ENCODE assay signal across 16 mouse cellular contexts in the genomic region with DNA sequence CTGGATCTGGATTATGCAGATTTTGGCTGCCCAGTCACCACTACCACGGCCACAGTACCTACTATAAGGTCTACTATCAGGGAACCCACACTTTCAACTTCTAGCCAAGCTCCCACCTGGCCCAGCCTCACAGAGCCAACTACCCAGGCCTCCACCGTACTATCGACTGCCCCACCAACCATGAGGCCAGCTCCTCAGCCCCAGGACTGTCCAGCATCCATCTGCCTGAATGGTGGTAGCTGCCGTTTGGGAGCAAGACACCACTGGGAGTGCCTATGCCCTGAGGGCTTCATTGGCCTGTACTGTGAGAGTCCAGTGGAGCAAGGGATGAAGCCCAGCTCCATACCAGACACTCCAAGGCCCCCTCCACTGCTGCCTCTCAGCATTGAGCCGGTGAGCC. TPM values are rescaled to one million over a fixed set of nuclear protein-coding genes. Genes with fewer than 3 reads are reported as not detected.
DNase-seq lines count a peak whose midpoint lies in the region; ATAC-seq and TF ChIP-seq lines count a peak whose summit lies in the region.
"Had no signal": no experiment of that assay in that cellular context is flagged by ENCODE, and none has a peak within 500 bp of the region (broad histone marks: within the 10 kb centered on the region; RNA-seq: fewer than 3 reads in every experiment).

No protein-coding gene starts in this region.

- ATAC-seq in forebrain, embryonic 13.5 days = no peak
- 0 out of 2 replicates have a peak, but pooled peaks have one; percentile 17 for ATAC-seq in hindbrain, embryonic 16.5 days
- no peak for ATAC-seq in hindbrain, embryonic 12.5 days (ENCODE audit: low FRiP score)
- ATAC-seq: forebrain, embryonic 14.5 days; intestine, embryonic 16.5 days; liver, postnatal 0 days; Patski had no signal

- H3K27me3 ChIP-seq in forebrain, embryonic 10.5 days (ENCODE audit: poor library complexity, severe bottlenecking) = no peaks in the 10 kb centered on the region
- H3K27me3 ChIP-seq in forebrain, embryonic 13.5 days = no peaks in the 10 kb centered on the region
- no peaks in the 10 kb centered on the region for H3K27me3 ChIP-seq in hindbrain, embryonic 16.5 days (replicated peaks; ENCODE audit: control insufficient read depth, insufficient read depth, low read length)
- H3K27me3 ChIP-seq in hindbrain, embryonic 12.5 days = no peaks in the 10 kb centered on the region
- no peaks in the 10 kb centered on the region for H3K27me3 ChIP-seq in E14TG2a.4 (ENCODE audit: insufficient read depth, low read length)
- no peaks in the 10 kb centered on the region for H3K27me3 ChIP-seq in limb, embryonic 10.5 days (ENCODE audit: low read depth, poor library complexity, severe bottlenecking)
- H3K27me3 ChIP-seq: Patski had no signal

- no peak overlapping the region for H3K9ac ChIP-seq in forebrain, embryonic 13.5 days
- H3K9ac ChIP-seq in hindbrain, embryonic 16.5 days (ENCODE audit: low read depth, low read length) = no peak overlapping the region
- H3K9ac ChIP-seq in hindbrain, embryonic 12.5 days = no peak overlapping the region
- H3K9ac ChIP-seq: liver, postnatal 0 days had no signal

- H3K9me3 ChIP-seq in forebrain, embryonic 10.5 days = no peaks in the 10 kb centered on the region
- H3K9me3 ChIP-seq in forebrain, embryonic 13.5 days (replicated peaks) = no peaks in the 10 kb centered on the region
- no peaks in the 10 kb centered on the region for H3K9me3 ChIP-seq in hindbrain, embryonic 16.5 days (ENCODE audit: control insufficient read depth, low read length)
- no peaks in the 10 kb centered on the region for H3K9me3 ChIP-seq in hindbrain, embryonic 12.5 days (replicated peaks)
- no peaks in the 10 kb centered on the region for H3K9me3 ChIP-seq in E14TG2a.4 (ENCODE audit: low read length)
- no peaks in the 10 kb centered on the region for H3K9me3 ChIP-seq in limb, embryonic 10.5 days (replicated peaks)

- peaks cover 69% of the 10 kb centered on the region for H3K36me3 ChIP-seq in forebrain, embryonic 10.5 days (replicated peaks)
- H3K36me3 ChIP-seq in forebrain, embryonic 13.5 days (ENCODE audit: poor library complexity, severe bottlenecking) = peaks cover 39% of the 10 kb centered on the region; the same call in 1 of the 2 replicates
- H3K36me3 ChIP-seq in hindbrain, embryonic 16.5 days (ENCODE audit: control insufficient read depth, insufficient read depth, low read length) = 0 out of 2 replicates have a peak, but pooled peaks cover 2% of the 10 kb centered on the region
- H3K36me3 ChIP-seq in hindbrain, embryonic 12.5 days = peaks cover 53% of the 10 kb centered on the region
- peaks cover 85% of the 10 kb centered on the region for H3K36me3 ChIP-seq in E14TG2a.4 (ENCODE audit: insufficient read depth, low read length)
- H3K36me3 ChIP-seq in limb, embryonic 10.5 days = peaks cover 98% of the 10 kb centered on the region

- no peak overlapping the region for H3K4me3 ChIP-seq in forebrain, embryonic 10.5 days
- no peak overlapping the region for H3K4me3 ChIP-seq in forebrain, embryonic 13.5 days
- H3K4me3 ChIP-seq in hindbrain, embryonic 16.5 days (ENCODE audit: low read length) = no peak overlapping the region
- no peak overlapping the region for H3K4me3 ChIP-seq in hindbrain, embryonic 12.5 days
- H3K4me3 ChIP-seq in E14TG2a.4 (replicated peaks; ENCODE audit: low read length) = peak overlapping the region; percentile 65
- no peak overlapping the region for H3K4me3 ChIP-seq in limb, embryonic 10.5 days

- no peak for DNase-seq in forebrain, embryonic 10.5 days (ENCODE audit: extremely low spot score, low spot score)
- no peak for DNase-seq in limb, embryonic 10.5 days (ENCODE audit: low spot score)
- no peak for DNase-seq in spleen, postnatal 10 days (ENCODE audit: low spot score in 2 of 2)
- no peak for DNase-seq in thymus, postnatal 0 days (ENCODE audit: low spot score)
- DNase-seq: adrenal gland, adult 8-10 months; gastrocnemius, postnatal 36 days; liver, postnatal 0 days; lung, postnatal 14 days; thymus, postnatal 4 days had no signal

- H3K4me1 ChIP-seq in forebrain, embryonic 10.5 days = peaks cover 77% of the 10 kb centered on the region
- H3K4me1 ChIP-seq in forebrain, embryonic 13.5 days = peaks cover 14% of the 10 kb centered on the region
- peaks cover 7% of the 10 kb centered on the region for H3K4me1 ChIP-seq in hindbrain, embryonic 16.5 days (ENCODE audit: control insufficient read depth, insufficient read depth, low read depth, low read length)
- peaks cover 43% of the 10 kb centered on the region for H3K4me1 ChIP-seq in hindbrain, embryonic 12.5 days
- H3K4me1 ChIP-seq in E14TG2a.4 (replicated peaks; ENCODE audit: low read depth, low read length) = peaks cover 56% of the 10 kb centered on the region
- H3K4me1 ChIP-seq in limb, embryonic 10.5 days = peaks cover 100% of the 10 kb centered on the region

- WGBS in forebrain, embryonic 10.5 days = 89% methylated on average over 5 of the region's 5 CpGs
- 88% methylated on average over 5 of the region's 5 CpGs for WGBS in forebrain, embryonic 13.5 days
- 84% methylated on average over 5 of the region's 5 CpGs for WGBS in hindbrain, embryonic 16.5 days
- 84% methylated on average over 5 of the region's 5 CpGs for WGBS in hindbrain, embryonic 12.5 days
- 85% methylated on average over 5 of the region's 5 CpGs for WGBS in limb, embryonic 10.5 days

- H3K27ac ChIP-seq in forebrain, embryonic 10.5 days = peak overlapping the region; percentile 37; the same call in 1 of the 2 replicates
- H3K27ac ChIP-seq in forebrain, embryonic 13.5 days = no peak overlapping the region
- H3K27ac ChIP-seq in hindbrain, embryonic 16.5 days (ENCODE audit: low read depth, low read length) = no peak overlapping the region
- H3K27ac ChIP-seq in hindbrain, embryonic 12.5 days = no peak overlapping the region
- peak overlapping the region; percentile 95 for H3K27ac ChIP-seq in limb, embryonic 10.5 days

- no peak overlapping the region for H3K4me2 ChIP-seq in forebrain, embryonic 13.5 days
- H3K4me2 ChIP-seq in hindbrain, embryonic 16.5 days (ENCODE audit: low read length) = no peak overlapping the region
- no peak overlapping the region for H3K4me2 ChIP-seq in hindbrain, embryonic 12.5 days (replicated peaks)

- no peak for TF ChIP-seq CTCF in E14TG2a.4 (conservative IDR thresholded peaks at IDR 0.05; ENCODE audit: low read length)

RNA-seq across cellular contexts. Expression of a gene that starts 9.4 kb away (rescaled TPM):
- 63.7 and 66.3 TPM in 2 replicates for polyA plus RNA-seq in forebrain, embryonic 10.5 days (2016; fragmentation: Nextera tagmentation; extraction: Ambion mirVana)
- 48.0 and 53.2 TPM in 2 replicates for polyA plus RNA-seq in forebrain, embryonic 13.5 days (2015; fragmentation: Nextera tagmentation; extraction: Ambion mirVana)
- 70.6 and 71.9 TPM in 2 replicates for polyA plus RNA-seq in hindbrain, embryonic 16.5 days (2015; fragmentation: Nextera tagmentation; extraction: Ambion mirVana)
- polyA plus RNA-seq in hindbrain, embryonic 12.5 days (2016; fragmentation: Nextera tagmentation; extraction: Ambion mirVana) = 56.2 and 56.9 TPM in 2 replicates
- 64.1 and 70.2 TPM in 2 replicates for polyA plus RNA-seq in limb, embryonic 10.5 days (2016; fragmentation: Nextera tagmentation; extraction: Ambion mirVana)
- polyA plus RNA-seq in thymus, postnatal 0 days (2015; fragmentation: Nextera tagmentation; extraction: Ambion mirVana) = 47.3 and 48.7 TPM in 2 replicates

RNA-seq across cellular contexts. Expression of a gene that starts 9.5 kb away (rescaled TPM):
- 9.2 and 9.3 TPM in 2 replicates for polyA plus RNA-seq in forebrain, embryonic 10.5 days (2016; fragmentation: Nextera tagmentation; extraction: Ambion mirVana)
- polyA plus RNA-seq in forebrain, embryonic 13.5 days (2015; fragmentation: Nextera tagmentation; extraction: Ambion mirVana) = 2.3 and 2.7 TPM in 2 replicates
- polyA plus RNA-seq in hindbrain, embryonic 16.5 days (2015; fragmentation: Nextera tagmentation; extraction: Ambion mirVana) = 6.0 and 7.0 TPM in 2 replicates
- polyA plus RNA-seq in hindbrain, embryonic 12.5 days (2016; fragmentation: Nextera tagmentation; extraction: Ambion mirVana) = 16.3 and 18.0 TPM in 2 replicates
- 22.5 and 28.3 TPM in 2 replicates for polyA plus RNA-seq in limb, embryonic 10.5 days (2016; fragmentation: Nextera tagmentation; extraction: Ambion mirVana)
- 2.0 and 2.4 TPM in 2 replicates for polyA plus RNA-seq in thymus, postnatal 0 days (2015; fragmentation: Nextera tagmentation; extraction: Ambion mirVana)

RNA-seq across cellular contexts. Expression of a gene that starts 24.4 kb away (rescaled TPM):
- 93.5 and 94.7 TPM in 2 replicates for polyA plus RNA-seq in forebrain, embryonic 10.5 days (2016; fragmentation: Nextera tagmentation; extraction: Ambion mirVana)
- polyA plus RNA-seq in forebrain, embryonic 13.5 days (2015; fragmentation: Nextera tagmentation; extraction: Ambion mirVana) = 142 and 149 TPM in 2 replicates
- 139 and 150 TPM in 2 replicates for polyA plus RNA-seq in hindbrain, embryonic 16.5 days (2015; fragmentation: Nextera tagmentation; extraction: Ambion mirVana)
- polyA plus RNA-seq in hindbrain, embryonic 12.5 days (2016; fragmentation: Nextera tagmentation; extraction: Ambion mirVana) = 112 and 119 TPM in 2 replicates
- polyA plus RNA-seq in limb, embryonic 10.5 days (2016; fragmentation: Nextera tagmentation; extraction: Ambion mirVana) = 108 and 113 TPM in 2 replicates
- 147 and 155 TPM in 2 replicates for polyA plus RNA-seq in thymus, postnatal 0 days (2015; fragmentation: Nextera tagmentation; extraction: Ambion mirVana)

RNA-seq across cellular contexts. Expression of a gene that starts 30.4 kb away (rescaled TPM):
- 17.6 and 19.1 TPM in 2 replicates for polyA plus RNA-seq in forebrain, embryonic 10.5 days (2016; fragmentation: Nextera tagmentation; extraction: Ambion mirVana)
- polyA plus RNA-seq in forebrain, embryonic 13.5 days (2015; fragmentation: Nextera tagmentation; extraction: Ambion mirVana) = 19.4 and 20.1 TPM in 2 replicates
- polyA plus RNA-seq in hindbrain, embryonic 16.5 days (2015; fragmentation: Nextera tagmentation; extraction: Ambion mirVana) = 32.1 and 36.6 TPM in 2 replicates
- polyA plus RNA-seq in hindbrain, embryonic 12.5 days (2016; fragmentation: Nextera tagmentation; extraction: Ambion mirVana) = 22.8 and 24.3 TPM in 2 replicates
- polyA plus RNA-seq in limb, embryonic 10.5 days (2016; fragmentation: Nextera tagmentation; extraction: Ambion mirVana) = 21.8 and 22.9 TPM in 2 replicates
- 51.9 and 55.0 TPM in 2 replicates for polyA plus RNA-seq in thymus, postnatal 0 days (2015; fragmentation: Nextera tagmentation; extraction: Ambion mirVana)

RNA-seq across cellular contexts. Expression of a gene that starts 54.7 kb away (rescaled TPM):
- polyA plus RNA-seq in forebrain, embryonic 10.5 days (2016; fragmentation: Nextera tagmentation; extraction: Ambion mirVana) = 22.5 and 23.2 TPM in 2 replicates
- 16.7 and 19.4 TPM in 2 replicates for polyA plus RNA-seq in forebrain, embryonic 13.5 days (2015; fragmentation: Nextera tagmentation; extraction: Ambion mirVana)
- polyA plus RNA-seq in hindbrain, embryonic 16.5 days (2015; fragmentation: Nextera tagmentation; extraction: Ambion mirVana) = 13.0 and 14.2 TPM in 2 replicates
- polyA plus RNA-seq in hindbrain, embryonic 12.5 days (2016; fragmentation: Nextera tagmentation; extraction: Ambion mirVana) = 34.0 and 34.3 TPM in 2 replicates
- 27.0 and 30.7 TPM in 2 replicates for polyA plus RNA-seq in limb, embryonic 10.5 days (2016; fragmentation: Nextera tagmentation; extraction: Ambion mirVana)
- 3.6 and 5.3 TPM in 2 replicates for polyA plus RNA-seq in thymus, postnatal 0 days (2015; fragmentation: Nextera tagmentation; extraction: Ambion mirVana)

Comparison
In these comparisons a context has a peak if more than half of its experiments do, and no peak if none do; other contexts are left out.
1. H3K27ac ChIP-seq: peak in forebrain, embryonic 10.5 days (single experiment) and limb, embryonic 10.5 days (single experiment); none in forebrain, embryonic 13.5 days (single experiment), hindbrain, embryonic 16.5 days (single experiment) and hindbrain, embryonic 12.5 days (single experiment).